Comparison of ENCODE assay signal across 10 mouse cellular contexts in the genomic region with DNA sequence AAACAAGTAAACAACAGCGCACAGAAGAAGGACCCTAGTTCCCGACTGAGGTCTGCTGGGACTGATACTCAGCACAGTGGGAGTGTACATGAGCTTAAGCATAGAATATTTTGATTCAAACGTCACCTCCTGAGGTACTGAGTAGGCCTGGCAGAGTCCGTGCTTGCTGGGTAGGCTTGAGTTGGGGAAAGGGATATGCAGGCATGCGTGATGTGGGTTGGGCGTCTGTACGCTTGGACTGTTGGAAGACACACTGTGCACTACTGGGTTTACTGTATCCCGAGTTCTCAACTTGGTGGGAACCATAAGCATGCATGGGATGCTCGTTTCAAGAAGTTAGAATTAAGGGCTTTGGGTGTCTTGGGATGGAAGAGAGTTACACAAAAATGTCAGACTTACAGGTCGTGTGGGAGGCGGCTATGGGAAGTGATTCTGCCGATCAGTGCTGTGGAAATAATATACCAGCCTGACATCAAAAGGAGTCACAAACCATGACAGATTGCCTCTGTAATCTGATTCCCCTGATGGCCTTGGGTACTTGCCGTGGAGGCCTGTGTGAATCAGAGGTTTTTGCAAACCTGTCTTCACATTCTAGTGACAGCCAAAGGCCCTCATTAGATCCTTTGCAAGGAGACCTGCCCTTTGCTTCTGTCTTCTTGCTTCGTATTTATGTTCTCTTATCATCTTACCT.
DNase-seq lines count a peak whose midpoint lies in the region.
"Had no signal": no experiment of that assay in that cellular context is flagged by ENCODE, and none has a peak within 500 bp of the region (broad histone marks: within the 10 kb centered on the region; RNA-seq: fewer than 3 reads in every experiment).

No protein-coding gene starts in this region.

- DNase-seq in adrenal gland, adult 2 months, result peak; percentile 77
- DNase-seq in adrenal gland, postnatal 4 days (ENCODE audit: low spot score in 2 of 2), result no peak
- peak; percentile 37 for DNase-seq in 3T3-L1 (ENCODE audit: low read depth, low spot score)
- DNase-seq in embryo, embryonic 11 days, result peak; percentile 68
- DNase-seq in induced T-regulatory cell, adult 2 months (ENCODE audit: low read depth), result peak; percentile 56
- no peak for DNase-seq in B cell, adult 2 months
- no peak for DNase-seq in gastrocnemius, adult 18-20 months (ENCODE audit: low spot score)
- no peak for DNase-seq in cerebellum, postnatal 14 days
- DNase-seq: cerebellum, postnatal 36 days; liver, embryonic 13.5 days had no signal

Comparison
In these comparisons a context has a peak if more than half of its experiments do, and no peak if none do; other contexts are left out.
1. DNase-seq: peak in adrenal gland, adult 2 months (single experiment), 3T3-L1 (single experiment), embryo, embryonic 11 days (single experiment) and induced T-regulatory cell, adult 2 months (single experiment); none in adrenal gland, postnatal 4 days (0 of 2), B cell, adult 2 months (0 of 2), gastrocnemius, adult 18-20 months (single experiment) and cerebellum, postnatal 14 days (0 of 2).